Mouse (Mus musculus) liver, embryonic 11.5 days (tissue): ENCODE measurements around the gene Acox3. TPM values are rescaled to one million over a fixed set of nuclear protein-coding genes. Genes with fewer than 3 reads are reported as not detected.

Experiments
- ATAC-seq: fragments of 200-750 bp; cut with Nextera tagmentation; replicated peaks from 2 replicates; pipeline ENCODE4 v1.8.0; 2017; ENCODE audit warnings: moderate number of reproducible peaks, mild to moderate bottlenecking, moderate TSS enrichment, moderate library complexity; ENCODE audit not compliant: low FRiP score
- DNase-seq: peaks from one replicate; pipeline ENCODE4 v3.0.0-alpha.2; 2017; ENCODE audit warnings: low spot score
- H3K27ac ChIP-seq: fragments of 300-500 bp; sonication (generic); 2 replicates; pipeline ENCODE4 v1.5.1; 2014; ENCODE audit warnings: mild to moderate bottlenecking, low read depth, low read length, control low read depth
- H3K27me3 ChIP-seq: fragments of 300-500 bp; sonication (generic); replicated peaks from 2 replicates; pipeline ENCODE4 v1.6.1; 2014; ENCODE audit warnings: low read length, mixed read lengths; ENCODE audit not compliant: control insufficient read depth, insufficient read depth
- H3K36me3 ChIP-seq: fragments of 300-500 bp; sonication (generic); 2 replicates; pipeline ENCODE4 v1.6.1; 2014; ENCODE audit warnings: mild to moderate bottlenecking, low read length, moderate library complexity, mixed read lengths; ENCODE audit not compliant: control insufficient read depth, insufficient read depth
- H3K4me1 ChIP-seq: fragments of 300-500 bp; sonication (generic); replicated peaks from 2 replicates; pipeline ENCODE4 v1.6.1; 2014; ENCODE audit warnings: low read length, mixed read lengths; ENCODE audit not compliant: control insufficient read depth, insufficient read depth
- H3K4me2 ChIP-seq: fragments of 300-500 bp; sonication (generic); 2 replicates; pipeline ENCODE4 v1.6.1; 2014; ENCODE audit warnings: mild to moderate bottlenecking, control low read depth, moderate library complexity
- H3K4me3 ChIP-seq: fragments of 300-500 bp; sonication (generic); 2 replicates; pipeline ENCODE4 v1.5.1; 2014; ENCODE audit warnings: low read depth, low read length, control low read depth
- H3K9ac ChIP-seq: fragments of 300-500 bp; sonication (generic); 2 replicates; pipeline ENCODE4 v1.6.1; 2014; ENCODE audit warnings: low read depth, low read length, control low read depth
- H3K9me3 ChIP-seq: fragments of 300-500 bp; sonication (generic); 2 replicates; pipeline ENCODE4 v1.6.1; 2016; ENCODE audit warnings: low read length, inconsistent platforms, mixed read lengths; ENCODE audit not compliant: control insufficient read depth
- WGBS: fragments of 180-500 bp; shearing (Covaris S2); extraction: QIAGEN DNeasy Blood & Tissue Kit; methylation state at CpG from one replicate; pipeline ENCODE4 v1.1.7; 2014; 5-methylcytosine and 5-hydroxymethylcytosine counted together
- polyA plus RNA-seq: library from polyadenylated mRNA; unstranded; fragments of >200 nt; fragmentation: Nextera tagmentation; extraction: Ambion mirVana; gene quantifications from 2 replicates; pipeline ENCODE4 v1.2.1, GENCODE M21; 2014

The Acox3 gene
- polyA plus RNA-seq, 1 experiment from 2014 or later, result 6.5 TPM

DNA sequence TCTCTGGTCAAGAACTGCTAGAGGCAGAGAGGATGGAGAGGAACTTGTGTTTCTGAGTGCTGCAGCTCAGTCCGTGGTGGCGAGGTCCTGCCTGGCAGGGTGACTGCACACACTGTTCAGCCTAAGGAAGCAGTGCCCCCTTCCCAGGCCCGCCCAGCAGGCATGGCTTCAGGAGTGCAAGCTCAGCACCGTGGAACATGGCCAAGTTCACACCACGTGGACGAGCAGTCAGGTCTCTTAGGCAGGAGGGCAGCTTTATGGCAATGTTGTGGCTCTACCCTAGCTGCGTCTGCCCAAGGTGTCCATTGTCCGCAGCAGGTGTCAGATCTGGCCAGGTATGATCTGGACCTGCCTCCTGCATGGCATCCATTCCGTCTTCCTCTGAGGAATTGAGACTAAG, 28.3 kb downstream of the Acox3 start:
- DNase-seq (no peak), ATAC-seq (no peak)
- no peaks in the 10 kb centered on the region for H3K4me1 ChIP-seq
- no peaks in the 10 kb centered on the region for H3K36me3 ChIP-seq
- no peak overlapping the region for H3K9ac ChIP-seq
- 79% methylated on average over 9 of the region's 9 CpGs for WGBS
- H3K27ac ChIP-seq, result no peak overlapping the region
- H3K4me2 ChIP-seq, result no peak overlapping the region
- H3K27me3 ChIP-seq, result no peaks in the 10 kb centered on the region
- H3K9me3 ChIP-seq, result no peaks in the 10 kb centered on the region
- H3K4me3 ChIP-seq, result no peak overlapping the region

DNA sequence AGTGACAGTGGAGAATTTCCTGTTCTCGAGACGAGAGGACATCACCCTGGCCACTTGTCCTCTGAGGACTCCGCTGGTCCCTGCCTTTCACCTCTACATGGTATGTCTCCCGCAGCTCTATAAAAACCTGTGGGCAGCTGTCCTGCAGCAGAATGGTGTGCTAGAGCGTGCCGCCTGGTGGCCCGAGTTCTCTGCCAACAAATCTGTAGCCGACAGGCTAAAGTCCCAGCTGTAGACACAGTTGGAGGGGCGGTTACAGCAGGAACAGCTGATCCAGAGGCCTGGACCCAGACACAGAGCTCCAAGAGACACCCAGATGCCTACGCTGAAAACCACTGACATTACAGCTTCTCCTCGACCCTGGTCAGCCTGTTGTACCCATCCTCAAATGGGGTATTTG, 29.1 kb downstream of the Acox3 start:
- Histone ChIP-seq H3K4me1 (no peaks in the 10 kb centered on the region), H3K4me2 (no peak overlapping the region), H3K27ac (no peak overlapping the region), H3K4me3 (no peak overlapping the region), H3K27me3 (no peaks in the 10 kb centered on the region), H3K9ac (no peak overlapping the region), H3K36me3 (no peaks in the 10 kb centered on the region), H3K9me3 (no peaks in the 10 kb centered on the region)
- WGBS, result 82% methylated on average over 11 of the region's 11 CpGs
- DNase-seq (no peak), ATAC-seq (no peak)

DNA sequence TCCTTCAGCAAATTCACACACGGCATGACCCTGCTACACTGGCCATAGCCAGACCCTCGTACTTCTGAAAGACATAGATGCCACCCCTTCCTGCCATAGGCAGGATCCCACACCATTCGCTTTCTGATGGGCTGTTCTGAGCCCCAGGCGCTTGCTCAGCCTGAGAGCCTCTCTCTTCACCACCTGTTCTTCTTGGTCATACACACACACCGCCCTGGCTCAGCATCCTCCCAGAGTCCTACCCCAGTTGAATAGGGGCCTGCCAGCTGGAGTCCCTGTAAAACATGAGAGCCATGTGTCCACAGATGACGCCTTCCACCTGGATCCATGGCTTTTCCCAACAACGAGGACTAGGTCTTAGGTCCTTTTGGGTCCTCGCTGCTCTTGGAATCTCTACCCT, 29.9 kb downstream of the Acox3 start:
- Histone ChIP-seq H3K4me2 (no peak overlapping the region), H3K9ac (no peak overlapping the region), H3K27me3 (no peaks in the 10 kb centered on the region), H3K36me3 (no peaks in the 10 kb centered on the region), H3K9me3 (no peaks in the 10 kb centered on the region), H3K4me1 (no peaks in the 10 kb centered on the region), H3K4me3 (no peak overlapping the region), H3K27ac (no peak overlapping the region)
- no peak for DNase-seq
- no peak for ATAC-seq
- 80% methylated on average over 8 of the region's 8 CpGs for WGBS

GRCm38 (mm10) chr5:35616943-35617342, 34.1 kb downstream of the Acox3 start:
- Histone ChIP-seq H3K27me3 (no peaks in the 10 kb centered on the region), H3K27ac (no peak overlapping the region), H3K36me3 (no peaks in the 10 kb centered on the region), H3K4me2 (no peak overlapping the region), H3K4me3 (no peak overlapping the region), H3K9ac (no peak overlapping the region), H3K4me1 (no peaks in the 10 kb centered on the region), H3K9me3 (no peaks in the 10 kb centered on the region)
- WGBS, result 55% methylated on average over 5 of the region's 5 CpGs
- ATAC-seq (no peak), DNase-seq (no peak)

DNA sequence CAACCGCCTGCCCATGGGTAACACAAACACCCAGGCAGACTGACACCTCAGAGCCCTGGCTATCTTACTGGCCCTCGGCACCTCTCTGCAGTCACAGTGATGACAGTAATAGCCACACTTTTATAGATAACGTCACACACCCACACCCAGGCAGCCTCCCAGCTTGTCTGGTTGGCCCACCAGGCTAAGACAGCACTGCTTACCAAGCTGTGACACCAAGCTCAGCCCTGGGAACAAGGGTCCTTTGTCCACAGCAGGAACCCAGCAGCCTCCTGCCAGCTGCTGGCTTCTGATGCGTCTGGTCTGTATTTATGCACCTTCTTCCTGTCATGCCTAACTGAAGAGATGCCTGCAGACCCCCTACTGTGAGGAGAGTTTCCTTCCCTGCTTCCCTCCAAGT, 38.3 kb downstream of the Acox3 start:
- Histone ChIP-seq H3K4me2 (no peak overlapping the region), H3K4me1 (no peaks in the 10 kb centered on the region), H3K36me3 (no peaks in the 10 kb centered on the region), H3K27me3 (no peaks in the 10 kb centered on the region), H3K27ac (no peak overlapping the region), H3K9ac (no peak overlapping the region), H3K9me3 (no peaks in the 10 kb centered on the region), H3K4me3 (no peak overlapping the region)
- ATAC-seq (no peak), DNase-seq (no peak)
- 31% methylated on average over 4 of the region's 4 CpGs for WGBS

DNA sequence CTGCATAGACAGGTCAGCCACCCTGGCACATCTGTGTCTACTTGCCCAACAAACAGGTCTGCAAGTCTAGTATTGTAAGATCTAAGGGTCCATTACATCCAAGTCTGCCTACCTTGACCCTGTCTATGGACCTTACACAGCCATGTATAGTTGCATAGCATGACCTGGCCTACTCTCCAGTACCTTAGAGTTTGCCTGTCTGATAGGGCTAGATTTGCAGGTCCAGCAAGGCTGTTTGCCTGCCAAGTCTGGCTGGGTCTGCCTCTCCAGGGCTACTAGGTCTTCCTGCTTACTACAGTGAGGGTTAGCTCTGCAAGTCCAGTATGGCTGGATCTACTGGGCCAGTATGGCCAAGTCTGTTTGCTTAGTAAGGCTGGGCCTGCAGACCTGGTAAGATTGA, 41.0 kb downstream of the Acox3 start:
- H3K4me3 ChIP-seq, result no peak overlapping the region
- no peak for DNase-seq
- H3K27me3 ChIP-seq, result no peaks in the 10 kb centered on the region

GRCm38 (mm10) chr5:35624751-35625239, 42.0 kb downstream of the Acox3 start:
- Histone ChIP-seq H3K9me3 (no peaks in the 10 kb centered on the region), H3K4me1 (no peaks in the 10 kb centered on the region), H3K4me3 (no peak overlapping the region), H3K36me3 (no peaks in the 10 kb centered on the region), H3K27me3 (no peaks in the 10 kb centered on the region), H3K9ac (no peak overlapping the region), H3K27ac (no peak overlapping the region), H3K4me2 (no peak overlapping the region)
- DNase-seq (no peak), ATAC-seq (no peak)
- WGBS, result 54% methylated on average over 4 of the region's 4 CpGs

More for the DNA sequence above, 41.0 kb downstream of the Acox3 start:
- no peaks in the 10 kb centered on the region for H3K36me3 ChIP-seq
- no peak for ATAC-seq
- H3K4me1 ChIP-seq, result no peaks in the 10 kb centered on the region
- H3K9me3 ChIP-seq, result no peaks in the 10 kb centered on the region
- no peak overlapping the region for H3K9ac ChIP-seq
- no peak overlapping the region for H3K4me2 ChIP-seq
- no peak overlapping the region for H3K27ac ChIP-seq

GRCm38 (mm10) chr5:35626408-35626807, 43.6 kb downstream of the Acox3 start:
- Histone ChIP-seq H3K4me2 (no peak overlapping the region), H3K9ac (no peak overlapping the region), H3K27me3 (no peaks in the 10 kb centered on the region), H3K4me3 (no peak overlapping the region), H3K36me3 (no peaks in the 10 kb centered on the region), H3K4me1 (no peaks in the 10 kb centered on the region), H3K27ac (no peak overlapping the region), H3K9me3 (no peaks in the 10 kb centered on the region)
- no peak for ATAC-seq
- 61% methylated on average over 2 of the region's 2 CpGs for WGBS
- no peak for DNase-seq

DNA sequence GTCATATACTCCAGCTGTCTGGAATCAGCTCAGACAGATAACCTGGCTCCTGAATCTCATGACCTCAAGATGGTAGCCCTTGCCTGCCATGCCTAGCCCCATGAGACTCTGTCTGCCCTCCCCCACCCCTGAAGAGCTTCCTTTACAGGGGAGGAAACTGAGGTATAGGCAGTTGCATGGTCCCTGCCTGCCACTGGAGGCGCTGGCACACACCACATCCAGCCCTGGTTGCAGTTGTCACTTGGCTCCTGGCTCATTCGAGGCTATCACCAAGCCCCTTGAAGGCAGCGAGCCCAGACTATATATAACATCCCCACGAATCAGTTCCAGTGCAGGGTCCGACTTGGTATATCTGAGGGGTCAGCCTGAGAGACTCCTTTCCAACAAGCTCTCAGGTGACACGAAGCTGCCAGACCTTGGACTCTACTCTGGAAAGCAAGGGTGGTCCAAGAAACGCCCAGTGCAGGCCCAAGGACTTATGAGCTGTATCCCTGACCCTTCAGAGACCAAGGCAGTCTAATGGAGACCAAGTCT, 44.5 kb downstream of the Acox3 start:
- no peak overlapping the region for H3K4me3 ChIP-seq
- H3K4me2 ChIP-seq, result no peak overlapping the region
- DNase-seq, result no peak
- H3K27me3 ChIP-seq, result no peaks in the 10 kb centered on the region
- H3K9me3 ChIP-seq, result no peaks in the 10 kb centered on the region
- H3K9ac ChIP-seq, result no peak overlapping the region
- no peaks in the 10 kb centered on the region for H3K36me3 ChIP-seq
- WGBS, result 53% methylated on average over 7 of the region's 7 CpGs
- H3K27ac ChIP-seq, result no peak overlapping the region
- no peaks in the 10 kb centered on the region for H3K4me1 ChIP-seq
- no peak for ATAC-seq
